Mouse (Mus musculus): Measurements from ENCODE around the gene Irf9. TPM values are rescaled to one million over a fixed set of nuclear protein-coding genes. Genes with fewer than 3 reads are reported as not detected.

The Irf9 gene
- polyA plus RNA-seq, 1 experiment from 2014 or later: 10.8 TPM

DNA sequence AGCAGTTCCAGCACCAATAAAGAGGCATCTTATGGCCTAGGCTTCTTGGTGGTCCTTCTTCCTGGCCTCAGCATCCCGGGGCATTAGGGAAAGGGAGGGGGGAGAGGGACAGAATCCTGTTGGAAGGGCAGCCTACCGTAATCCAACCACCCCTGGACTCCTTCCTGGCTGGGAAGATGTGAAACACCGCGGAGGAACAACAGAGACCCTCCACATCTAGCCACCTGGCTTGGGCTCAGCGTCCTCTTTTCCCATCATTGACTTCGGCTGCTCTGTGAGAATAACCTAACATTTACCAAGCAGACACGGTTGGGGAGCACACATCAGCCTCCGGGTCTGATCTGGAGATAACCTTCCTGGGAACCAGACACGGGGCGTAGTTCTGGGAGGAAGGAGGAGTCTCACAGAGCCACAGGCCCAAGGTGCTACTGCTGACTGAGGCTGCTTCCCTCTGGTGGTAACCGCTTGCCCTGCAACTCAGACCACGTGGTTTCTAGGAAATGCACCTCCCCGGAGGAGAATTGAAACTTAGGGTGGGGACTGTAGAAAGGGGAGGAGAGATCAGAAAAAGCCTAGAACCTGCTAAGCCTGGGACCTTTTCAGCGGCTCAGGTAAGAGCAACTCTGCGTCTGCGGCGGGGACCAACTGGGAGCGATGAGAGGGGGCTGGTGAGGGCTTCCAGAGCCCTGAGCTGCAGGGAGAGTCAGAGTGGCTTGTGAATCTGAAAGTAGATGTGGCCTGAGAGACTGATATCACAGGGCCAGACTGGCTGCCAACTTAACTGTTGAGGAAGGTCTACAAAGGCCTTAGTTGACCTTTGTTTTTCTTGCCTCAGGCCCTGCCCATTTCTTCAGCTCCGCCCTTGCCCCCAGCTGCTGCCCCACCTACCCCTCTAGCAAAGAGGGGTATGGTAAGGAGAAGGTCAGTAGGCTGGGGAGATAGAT is 534 bp downstream of the Irf9 start:
- WGBS: 12% methylated on average over 19 of the region's 19 CpGs
- Histone ChIP-seq H3K27ac (peak overlapping the region; percentile 82), H3K4me1 (replicated peaks) (0 out of 2 replicates have a peak, but pooled peaks cover 10% of the 10 kb centered on the region), H3K9ac (peak overlapping the region; percentile 56), H3K9me3 (no peaks in the 10 kb centered on the region), H3K36me3 (peaks cover 43% of the 10 kb centered on the region), H3K27me3 (replicated peaks) (no peaks in the 10 kb centered on the region), H3K4me3 (replicated peaks) (peak overlapping the region; percentile 39), H3K4me2 (replicated peaks) (peak overlapping the region; percentile 74)
- peak; percentile 97 for ATAC-seq

DNA sequence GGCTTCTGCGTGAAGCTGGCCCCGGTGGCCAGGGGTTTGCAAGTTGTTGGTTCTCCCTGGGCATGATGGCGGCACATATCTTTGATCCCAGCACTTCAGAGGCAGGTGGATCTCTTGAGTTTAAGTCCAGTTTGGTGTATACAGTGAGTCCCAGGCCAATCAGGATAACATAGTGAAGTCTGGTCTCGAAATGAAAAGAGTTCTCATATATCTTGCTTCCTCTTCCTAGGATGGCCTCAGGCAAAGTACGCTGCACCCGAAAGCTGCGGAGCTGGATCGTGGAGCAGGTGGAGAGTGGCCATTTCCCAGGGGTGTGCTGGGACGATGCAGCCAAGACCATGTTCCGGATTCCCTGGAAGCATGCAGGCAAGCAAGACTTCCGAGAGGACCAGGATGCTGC is 1.5 kb downstream of the Irf9 start:
- H3K27me3 ChIP-seq (replicated peaks): no peaks in the 10 kb centered on the region
- 0 out of 2 replicates have a peak, but pooled peaks cover 10% of the 10 kb centered on the region for H3K4me1 ChIP-seq (replicated peaks)
- H3K9me3 ChIP-seq: no peaks in the 10 kb centered on the region
- H3K9ac ChIP-seq: no peak overlapping the region
- peak overlapping the region; percentile 82; the same call in 1 of the 2 replicates for H3K27ac ChIP-seq
- no peak for ATAC-seq
- WGBS: 90% methylated on average over 11 of the region's 11 CpGs
- peaks cover 33% of the 10 kb centered on the region for H3K36me3 ChIP-seq
- no peak overlapping the region for H3K4me3 ChIP-seq (replicated peaks)
- peak overlapping the region; percentile 74; the same call in 1 of the 2 replicates for H3K4me2 ChIP-seq (replicated peaks)

DNA sequence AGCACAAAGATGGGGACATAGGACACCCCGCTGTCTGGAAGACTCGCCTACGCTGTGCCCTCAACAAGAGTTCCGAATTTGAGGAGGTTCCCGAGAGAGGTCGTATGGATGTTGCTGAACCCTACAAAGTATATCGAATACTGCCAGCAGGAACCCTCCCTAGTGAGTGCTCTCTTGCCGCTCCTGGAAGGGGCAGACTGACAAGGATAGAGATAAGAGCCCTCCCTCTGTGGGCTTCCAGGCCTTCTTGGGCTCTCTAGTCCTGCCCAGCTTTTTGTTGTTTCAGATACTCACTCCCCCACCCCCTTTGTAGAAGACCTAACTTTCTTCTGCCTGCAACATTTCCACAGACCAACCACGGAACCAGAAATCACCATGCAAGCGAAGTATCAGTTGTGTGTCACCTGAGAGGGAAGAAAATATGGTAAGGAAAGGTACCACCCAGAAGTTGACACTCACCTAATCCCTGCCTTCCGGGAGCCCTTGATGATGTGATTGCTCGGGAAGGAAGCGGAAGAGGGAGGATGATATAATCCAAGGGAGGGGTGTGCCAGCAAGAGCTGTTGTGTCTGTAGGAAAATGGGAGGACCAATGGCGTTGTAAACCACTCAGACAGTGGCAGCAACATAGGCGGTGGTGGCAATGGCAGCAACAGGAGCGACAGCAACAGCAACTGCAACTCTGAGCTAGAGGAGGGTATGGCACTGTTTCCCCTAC is 2.5 kb downstream of the Irf9 start:
- Histone ChIP-seq H3K9me3 (no peaks in the 10 kb centered on the region), H3K9ac (no peak overlapping the region), H3K4me2 (replicated peaks) (no peak overlapping the region), H3K4me1 (replicated peaks) (0 out of 2 replicates have a peak, but pooled peaks cover 10% of the 10 kb centered on the region), H3K27me3 (replicated peaks) (no peaks in the 10 kb centered on the region), H3K27ac (no peak overlapping the region), H3K36me3 (peaks cover 28% of the 10 kb centered on the region), H3K4me3 (replicated peaks) (no peak overlapping the region)
- no peak for ATAC-seq
- 94% methylated on average over 16 of the region's 16 CpGs for WGBS

DNA sequence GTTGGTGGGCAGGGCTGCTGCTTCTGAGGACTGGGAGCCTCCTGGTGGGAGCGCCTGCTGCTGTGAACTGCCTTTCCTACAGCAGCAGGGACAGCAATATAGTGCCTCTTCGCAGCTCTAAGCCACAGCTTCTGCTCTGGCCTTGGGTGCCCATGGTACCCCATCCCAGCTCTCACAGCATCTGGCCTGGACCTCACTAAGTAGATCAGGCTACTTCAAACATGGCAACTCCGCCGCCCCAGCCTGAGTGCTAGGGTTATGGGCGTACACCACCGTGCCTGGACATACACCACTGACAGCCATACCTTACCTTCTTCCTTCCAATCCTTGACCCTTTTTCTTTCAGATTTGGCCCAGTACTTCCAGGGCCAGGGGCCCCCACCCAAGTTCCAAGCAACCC is 5.0 kb downstream of the Irf9 start:
- no peaks in the 10 kb centered on the region for H3K27me3 ChIP-seq (replicated peaks)
- no peaks in the 10 kb centered on the region for H3K9me3 ChIP-seq
- H3K4me3 ChIP-seq (replicated peaks): no peak overlapping the region
- no peak for ATAC-seq
- no peak overlapping the region for H3K4me2 ChIP-seq (replicated peaks)
- H3K4me1 ChIP-seq (replicated peaks): 0 out of 2 replicates have a peak, but pooled peaks cover 8% of the 10 kb centered on the region
- H3K36me3 ChIP-seq: 0 out of 2 replicates have a peak, but pooled peaks cover 16% of the 10 kb centered on the region
- 91% methylated on average over 6 of the region's 6 CpGs for WGBS
- H3K9ac ChIP-seq: no peak overlapping the region
- H3K27ac ChIP-seq: no peak overlapping the region

DNA sequence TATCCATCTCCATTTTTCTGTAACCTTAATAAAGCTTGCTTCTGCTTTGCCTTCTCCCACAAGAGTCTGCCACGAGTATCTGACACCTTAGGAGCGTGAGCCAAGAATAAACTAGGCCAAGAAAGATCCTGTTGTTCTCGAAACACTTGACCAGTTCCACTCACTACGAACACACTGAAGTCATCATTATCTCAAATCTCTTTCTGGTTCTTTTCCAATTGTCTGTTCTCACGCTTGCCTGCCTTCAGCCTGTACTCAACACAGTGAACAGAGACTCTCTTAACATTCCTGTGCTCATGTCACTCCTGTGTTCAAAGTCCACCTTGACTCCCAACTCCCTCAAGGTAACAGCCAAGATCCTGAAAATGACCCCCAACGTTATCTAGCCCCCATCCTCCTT is 10.0 kb downstream of the Irf9 start:
- Histone ChIP-seq H3K4me2 (replicated peaks) (no peak overlapping the region), H3K27ac (no peak overlapping the region)
- 66% methylated on average over 6 of the region's 6 CpGs for WGBS

GRCm38 (mm10) chr14:55614565-55615178 is 11.3 kb downstream of the Irf9 start:
- Histone ChIP-seq H3K9me3 (no peaks in the 10 kb centered on the region), H3K27me3 (replicated peaks) (no peaks in the 10 kb centered on the region), H3K4me3 (replicated peaks) (no peak overlapping the region), H3K9ac (no peak overlapping the region), H3K4me1 (replicated peaks) (peaks cover 4% of the 10 kb centered on the region; the same call in 1 of the 2 replicates), H3K36me3 (0 out of 2 replicates have a peak, but pooled peaks cover 3% of the 10 kb centered on the region), H3K27ac (no peak overlapping the region), H3K4me2 (replicated peaks) (no peak overlapping the region)
- WGBS: 76% methylated on average over 7 of the region's 7 CpGs
- ATAC-seq: no peak

More for the DNA sequence above, 10.0 kb downstream of the Irf9 start:
- ATAC-seq: no peak
- Histone ChIP-seq H3K4me3 (replicated peaks) (no peak overlapping the region), H3K9me3 (no peaks in the 10 kb centered on the region), H3K27me3 (replicated peaks) (no peaks in the 10 kb centered on the region), H3K9ac (no peak overlapping the region), H3K4me1 (replicated peaks) (0 out of 2 replicates have a peak, but pooled peaks cover 4% of the 10 kb centered on the region), H3K36me3 (0 out of 2 replicates have a peak, but pooled peaks cover 3% of the 10 kb centered on the region)

GRCm38 (mm10) chr14:55615876-55616275 is 12.5 kb downstream of the Irf9 start:
- H3K4me1 ChIP-seq (replicated peaks): peaks cover 4% of the 10 kb centered on the region; the same call in 1 of the 2 replicates
- no peak overlapping the region for H3K4me3 ChIP-seq (replicated peaks)
- no peak overlapping the region for H3K4me2 ChIP-seq (replicated peaks)
- no peaks in the 10 kb centered on the region for H3K9me3 ChIP-seq
- H3K36me3 ChIP-seq: no peaks in the 10 kb centered on the region
- ATAC-seq: no peak
- H3K27ac ChIP-seq: no peak overlapping the region
- H3K27me3 ChIP-seq (replicated peaks): no peaks in the 10 kb centered on the region
- WGBS: 37% methylated on average over 2 of the region's 2 CpGs
- no peak overlapping the region for H3K9ac ChIP-seq

- no peak overlapping the region for H3K9ac ChIP-seq
- no peak overlapping the region for H3K4me3 ChIP-seq (replicated peaks)
- no peaks in the 10 kb centered on the region for H3K9me3 ChIP-seq
- no peak overlapping the region for H3K27ac ChIP-seq
- H3K4me2 ChIP-seq (replicated peaks): no peak overlapping the region
- H3K27me3 ChIP-seq (replicated peaks): no peaks in the 10 kb centered on the region
- H3K4me1 ChIP-seq (replicated peaks): peaks cover 4% of the 10 kb centered on the region; the same call in 1 of the 2 replicates
- WGBS: 81% methylated on average over 2 of the region's 2 CpGs
- H3K36me3 ChIP-seq: no peaks in the 10 kb centered on the region
- no peak for ATAC-seq
Measured at GRCm38 (mm10) chr14:55616844-55617243, 13.5 kb downstream of the Irf9 start.

GRCm38 (mm10) chr14:55617822-55618221 is 14.5 kb downstream of the Irf9 start, which contains the start of gene Rec8:
Gene Rec8, plus strand, starts transcription at chr14:55618037.
- peak; percentile 90 for ATAC-seq
- Histone ChIP-seq H3K4me1 (replicated peaks) (peaks cover 4% of the 10 kb centered on the region; the same call in 1 of the 2 replicates), H3K27ac (no peak within 1 kb of the TSS), H3K4me2 (replicated peaks) (peak within 1 kb of the TSS; percentile 52), H3K9ac (peak within 1 kb of the TSS; percentile 32; the same call in 1 of the 2 replicates), H3K9me3 (no peaks in the 10 kb centered on the region), H3K4me3 (replicated peaks) (peak within 1 kb of the TSS; percentile 23), H3K36me3 (no peaks in the 10 kb centered on the region), H3K27me3 (replicated peaks) (no peaks in the 10 kb centered on the region)
- 13% methylated on average over 21 of the region's 21 CpGs for WGBS

DNA sequence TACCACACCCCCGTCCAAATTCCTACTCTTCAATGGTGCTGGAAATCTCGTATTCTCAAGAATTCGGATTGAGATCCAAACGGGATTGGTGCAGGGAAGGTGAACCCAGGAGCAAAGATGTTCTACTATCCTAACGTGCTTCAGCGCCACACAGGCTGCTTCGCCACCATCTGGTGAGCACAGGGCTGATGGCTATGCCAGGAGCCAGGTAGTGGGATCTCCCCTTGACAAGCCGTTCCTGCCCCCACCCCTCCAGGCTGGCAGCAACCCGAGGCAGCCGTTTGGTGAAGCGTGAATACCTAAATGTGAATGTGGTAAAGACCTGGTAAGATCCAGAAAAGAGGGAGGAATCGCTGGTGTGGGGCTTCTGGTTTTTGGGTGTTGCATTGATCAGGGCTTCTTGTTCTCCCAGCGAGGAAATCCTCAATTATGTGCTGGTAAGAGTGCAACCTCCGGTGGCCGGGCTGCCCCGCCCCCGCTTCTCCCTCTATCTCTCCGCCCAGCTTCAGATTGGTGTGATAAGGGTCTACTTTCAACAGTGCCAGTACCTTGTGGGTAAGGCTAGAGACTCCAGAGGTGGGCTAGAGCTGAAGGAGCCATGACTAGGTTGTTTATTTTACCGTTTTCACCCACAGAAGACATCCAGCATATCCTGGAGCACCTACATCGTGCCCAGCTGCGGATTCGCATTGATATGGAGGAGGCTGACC is 15.3 kb downstream of the Irf9 start:
- H3K4me3 ChIP-seq (replicated peaks): peak overlapping the region; percentile 23
- peak; percentile 41; the same call in 1 of the 2 replicates for ATAC-seq
- no peaks in the 10 kb centered on the region for H3K9me3 ChIP-seq
- H3K36me3 ChIP-seq: no peaks in the 10 kb centered on the region
- 32% methylated on average over 22 of the region's 22 CpGs for WGBS
- H3K27me3 ChIP-seq (replicated peaks): no peaks in the 10 kb centered on the region
- H3K27ac ChIP-seq: no peak overlapping the region
- peak overlapping the region; percentile 32; the same call in 1 of the 2 replicates for H3K9ac ChIP-seq
- peaks cover 4% of the 10 kb centered on the region; the same call in 1 of the 2 replicates for H3K4me1 ChIP-seq (replicated peaks)
- H3K4me2 ChIP-seq (replicated peaks): peak overlapping the region; percentile 52

DNA sequence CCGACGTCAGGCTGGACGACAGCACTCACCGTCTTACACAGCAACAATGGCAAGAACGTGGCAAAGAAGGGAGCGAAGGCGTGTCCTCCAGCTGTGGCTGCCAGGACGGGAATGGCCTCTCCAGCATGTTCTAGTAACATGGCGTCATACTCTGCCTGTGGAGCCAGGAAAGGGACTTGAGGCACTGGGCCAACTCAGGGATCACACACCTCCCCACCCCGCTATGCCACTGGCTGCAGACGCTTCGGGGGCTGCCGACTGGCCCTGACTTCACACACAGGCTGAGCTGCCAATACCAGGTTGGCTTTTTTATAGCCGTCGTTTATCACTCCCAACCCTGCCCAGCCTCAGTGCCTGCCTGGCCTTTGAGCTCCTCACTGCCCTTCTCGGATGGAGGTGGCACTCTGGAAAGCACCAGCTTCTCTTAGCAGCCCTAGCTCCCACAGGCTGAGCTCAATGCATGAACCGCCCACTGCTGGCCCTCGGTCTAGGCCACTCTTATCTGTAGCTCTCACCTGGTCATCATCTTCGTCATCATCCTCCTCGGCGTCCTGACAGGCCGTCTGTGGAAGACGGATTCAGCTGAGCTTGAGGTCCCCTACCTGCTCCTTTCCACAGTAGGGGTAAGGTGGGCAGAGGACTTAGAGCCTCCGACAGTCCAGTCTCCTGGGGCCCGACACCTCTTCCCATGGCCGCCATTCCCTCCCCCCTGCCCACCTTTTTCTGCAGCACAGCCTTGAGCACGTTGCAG is 24.9 kb downstream of the Irf9 start:
- Histone ChIP-seq H3K36me3 (peaks cover 70% of the 10 kb centered on the region), H3K4me3 (replicated peaks) (no peak overlapping the region)
- WGBS: 83% methylated on average over 27 of the region's 27 CpGs

More for the DNA sequence above, 24.9 kb downstream of the Irf9 start:
- H3K9ac ChIP-seq: no peak overlapping the region
- no peaks in the 10 kb centered on the region for H3K27me3 ChIP-seq (replicated peaks)
- no peaks in the 10 kb centered on the region for H3K4me1 ChIP-seq (replicated peaks)
- no peak overlapping the region for H3K27ac ChIP-seq
- no peak for ATAC-seq
- H3K4me2 ChIP-seq (replicated peaks): no peak overlapping the region
- H3K9me3 ChIP-seq: no peaks in the 10 kb centered on the region

All from intestine, embryonic 15.5 days (tissue).